Mouse (Mus musculus) spleen, postnatal 0 days (tissue): Measurements from ENCODE around the gene Sytl3. TPM values are rescaled to one million over a fixed set of nuclear protein-coding genes. Genes with fewer than 3 reads are reported as not detected.

Source experiments
- polyA plus RNA-seq: library from polyadenylated mRNA; unstranded; fragments of >200 nt; fragmentation: Nextera tagmentation; extraction: Ambion mirVana; gene quantifications from 2 replicates; pipeline ENCODE4 v1.2.1, GENCODE M21; 2015

Sytl3 gene
- 1.4 and 3.2 TPM in 2 replicates for polyA plus RNA-seq

GRCm38 (mm10) chr17:6658801-6659200, at the start of gene Sytl3:
Gene Sytl3 (plus strand): TSS chr17:6659093.

GRCm38 (mm10) chr17:6655567-6656281, 3.2 kb upstream of the Sytl3 start, which contains the start of gene Dynlt1f:
Gene Dynlt1f (minus strand): TSS chr17:6655900.

GRCm38 (mm10) chr17:6782611-6783005, 123.7 kb downstream of the Sytl3 start, which contains the start of gene Ezr:
Gene Ezr (minus strand): TSS chr17:6782784.

Other genes starting within 250 kb of the Sytl3 start
- gene Dynlt1b, start 229.0 kb upstream of the Sytl3 start, polyA plus RNA-seq = 284 and 307 TPM in 2 replicates
- gene Dynlt1c, start 57.4 kb upstream of the Sytl3 start, polyA plus RNA-seq = 20.1 and 24.8 TPM in 2 replicates
- gene Dynlt1f, start 3.2 kb upstream of the Sytl3 start, polyA plus RNA-seq = 116 and 135 TPM in 2 replicates
- 92.1 and 98.9 TPM in 2 replicates for gene Ezr, start 123.7 kb downstream of the Sytl3 start, polyA plus RNA-seq